Mouse (Mus musculus) neural tube, embryonic 11.5 days (tissue): ENCODE measurements around the gene D7Ertd443e. TPM values are rescaled to one million over a fixed set of nuclear protein-coding genes. Genes with fewer than 3 reads are reported as not detected.

ENCODE experiments used
- ATAC-seq: fragments of 200-750 bp; cut with Nextera tagmentation; 2 replicates; pipeline ENCODE4 v1.8.0; 2017; ENCODE audit warnings: moderate number of reproducible peaks, mild to moderate bottlenecking, moderate TSS enrichment, moderate library complexity; ENCODE audit not compliant: insufficient read depth, low FRiP score, low TSS enrichment
- DNase-seq: peaks from one replicate; pipeline ENCODE4 v3.0.0-alpha.2; 2015; ENCODE audit warnings: low spot score
- H3K27ac ChIP-seq: fragments of 300-500 bp; sonication (generic); 2 replicates; pipeline ENCODE4 v1.5.1; 2014; ENCODE audit warnings: low read depth, mild to moderate bottlenecking, low read length
- H3K27me3 ChIP-seq: fragments of 300-500 bp; sonication (generic); 2 replicates; pipeline ENCODE4 v1.6.1; 2014; ENCODE audit warnings: mild to moderate bottlenecking, low read length, mixed read lengths; ENCODE audit not compliant: control insufficient read depth, insufficient read depth
- H3K36me3 ChIP-seq: fragments of 300-500 bp; sonication (generic); 2 replicates; pipeline ENCODE4 v1.6.1; 2014; ENCODE audit warnings: mild to moderate bottlenecking, low read length, moderate library complexity, mixed read lengths; ENCODE audit not compliant: control insufficient read depth, insufficient read depth
- H3K4me1 ChIP-seq: fragments of 300-500 bp; sonication (generic); 2 replicates; pipeline ENCODE4 v1.6.1; 2014; ENCODE audit warnings: low read length, mixed read lengths; ENCODE audit not compliant: control insufficient read depth, insufficient read depth
- H3K4me2 ChIP-seq: fragments of 300-500 bp; sonication (generic); 2 replicates; pipeline ENCODE4 v1.6.1; 2014; ENCODE audit warnings: low read depth, mild to moderate bottlenecking, moderate library complexity
- H3K4me3 ChIP-seq: fragments of 300-500 bp; sonication (generic); 2 replicates; pipeline ENCODE4 v1.5.1; 2014; ENCODE audit warnings: low read depth, low read length
- H3K9ac ChIP-seq: fragments of 300-500 bp; sonication (generic); 2 replicates; pipeline ENCODE4 v1.6.1; 2014; ENCODE audit warnings: mild to moderate bottlenecking, low read length
- H3K9me3 ChIP-seq: fragments of 300-500 bp; sonication (generic); 2 replicates; pipeline ENCODE4 v1.6.1; 2016; ENCODE audit warnings: low read length; ENCODE audit not compliant: control insufficient read depth
- WGBS: fragments of 180-500 bp; shearing (Covaris S2); extraction: QIAGEN DNeasy Blood & Tissue Kit; methylation state at CpG from one replicate; pipeline ENCODE4 v1.1.7; 2014; 5-methylcytosine and 5-hydroxymethylcytosine counted together
- polyA plus RNA-seq: library from polyadenylated mRNA; unstranded; fragments of >200 nt; fragmentation: Nextera tagmentation; extraction: Ambion mirVana; gene quantifications from 2 replicates; pipeline ENCODE4 v1.2.1, GENCODE M21; 2014

Gene D7Ertd443e
- polyA plus RNA-seq, 1 experiment from 2014 or later: 0.19 TPM

- Histone ChIP-seq H3K9ac (no peak overlapping the region), H3K4me2 (no peak overlapping the region), H3K4me1 (no peaks in the 10 kb centered on the region), H3K27ac (no peak overlapping the region), H3K27me3 (no peaks in the 10 kb centered on the region), H3K36me3 (no peaks in the 10 kb centered on the region), H3K4me3 (no peak overlapping the region), H3K9me3 (no peaks in the 10 kb centered on the region)
- no peak for ATAC-seq
- WGBS: 86% methylated on average over 4 of the region's 4 CpGs
- DNase-seq: no peak
Measured at GRCm38 (mm10) chr7:134265783-134266182, 119.7 kb downstream of the D7Ertd443e start.

GRCm38 (mm10) chr7:134263146-134263906, 122.1 kb downstream of the D7Ertd443e start:
- Histone ChIP-seq H3K4me2 (no peak overlapping the region), H3K9ac (no peak overlapping the region), H3K9me3 (no peaks in the 10 kb centered on the region), H3K27ac (no peak overlapping the region), H3K4me1 (no peaks in the 10 kb centered on the region), H3K4me3 (no peak overlapping the region), H3K27me3 (no peaks in the 10 kb centered on the region), H3K36me3 (no peaks in the 10 kb centered on the region)
- ATAC-seq (0 out of 2 replicates have a peak, but pooled peaks have one; percentile 35), DNase-seq (peak; percentile 77)
- 44% methylated on average over 4 of the region's 4 CpGs for WGBS

- DNase-seq (no peak), ATAC-seq (no peak)
- no peak overlapping the region for H3K27ac ChIP-seq
- H3K36me3 ChIP-seq: no peaks in the 10 kb centered on the region
- no peaks in the 10 kb centered on the region for H3K27me3 ChIP-seq
- 65% methylated on average over 4 of the region's 4 CpGs for WGBS
- H3K4me1 ChIP-seq: no peaks in the 10 kb centered on the region
- H3K4me3 ChIP-seq: no peak overlapping the region
- H3K9me3 ChIP-seq: no peaks in the 10 kb centered on the region
- no peak overlapping the region for H3K9ac ChIP-seq
- no peak overlapping the region for H3K4me2 ChIP-seq
Measured at GRCm38 (mm10) chr7:134261003-134261701, 124.3 kb downstream of the D7Ertd443e start.

- DNase-seq (no peak), ATAC-seq (no peak)
- Histone ChIP-seq H3K27ac (no peak overlapping the region), H3K4me2 (no peak overlapping the region), H3K36me3 (no peaks in the 10 kb centered on the region), H3K4me3 (no peak overlapping the region), H3K4me1 (no peaks in the 10 kb centered on the region), H3K27me3 (no peaks in the 10 kb centered on the region), H3K9me3 (no peaks in the 10 kb centered on the region), H3K9ac (no peak overlapping the region)
- WGBS: 72% methylated on average over 7 of the region's 7 CpGs
Measured at GRCm38 (mm10) chr7:134250273-134250870, 135.1 kb downstream of the D7Ertd443e start.

- no peak overlapping the region for H3K4me3 ChIP-seq
- ATAC-seq: no peak
- H3K27me3 ChIP-seq: no peaks in the 10 kb centered on the region
- DNase-seq: no peak
- H3K4me1 ChIP-seq: no peaks in the 10 kb centered on the region
- H3K9me3 ChIP-seq: no peaks in the 10 kb centered on the region
- H3K27ac ChIP-seq: no peak overlapping the region
- no peak overlapping the region for H3K4me2 ChIP-seq
- WGBS: 96% methylated on average over 2 of the region's 2 CpGs
- no peaks in the 10 kb centered on the region for H3K36me3 ChIP-seq
- no peak overlapping the region for H3K9ac ChIP-seq
Measured at GRCm38 (mm10) chr7:134248041-134248440, 137.4 kb downstream of the D7Ertd443e start.

GRCm38 (mm10) chr7:134246624-134247023, 138.8 kb downstream of the D7Ertd443e start:
- no peak overlapping the region for H3K27ac ChIP-seq
- H3K9me3 ChIP-seq: no peaks in the 10 kb centered on the region
- H3K4me3 ChIP-seq: no peak overlapping the region
- no peaks in the 10 kb centered on the region for H3K27me3 ChIP-seq
- DNase-seq: no peak
- H3K4me2 ChIP-seq: no peak overlapping the region
- H3K4me1 ChIP-seq: no peaks in the 10 kb centered on the region
- 34% methylated on average over 5 of the region's 5 CpGs for WGBS
- H3K36me3 ChIP-seq: no peaks in the 10 kb centered on the region
- ATAC-seq: no peak
- H3K9ac ChIP-seq: no peak overlapping the region

GRCm38 (mm10) chr7:134242773-134243172, 142.7 kb downstream of the D7Ertd443e start:
- Histone ChIP-seq H3K9me3 (no peaks in the 10 kb centered on the region), H3K4me1 (no peaks in the 10 kb centered on the region), H3K36me3 (no peaks in the 10 kb centered on the region), H3K4me3 (no peak overlapping the region), H3K4me2 (no peak overlapping the region), H3K27ac (no peak overlapping the region), H3K27me3 (no peaks in the 10 kb centered on the region), H3K9ac (no peak overlapping the region)
- ATAC-seq: no peak
- WGBS: 94% methylated on average over 1 of the region's 1 CpGs
- no peak for DNase-seq

GRCm38 (mm10) chr7:134241212-134241611, 144.2 kb downstream of the D7Ertd443e start:
- H3K27me3 ChIP-seq: no peaks in the 10 kb centered on the region
- H3K4me3 ChIP-seq: no peak overlapping the region
- WGBS: 88% methylated on average over 4 of the region's 4 CpGs
- no peak overlapping the region for H3K9ac ChIP-seq
- DNase-seq (no peak), ATAC-seq (no peak)
- no peak overlapping the region for H3K27ac ChIP-seq
- H3K36me3 ChIP-seq: no peaks in the 10 kb centered on the region
- no peak overlapping the region for H3K4me2 ChIP-seq
- no peaks in the 10 kb centered on the region for H3K4me1 ChIP-seq
- H3K9me3 ChIP-seq: no peaks in the 10 kb centered on the region
